Mouse (Mus musculus): ENCODE data around the gene Crtac1. TPM values are rescaled to one million over a fixed set of nuclear protein-coding genes. Genes with fewer than 3 reads are reported as not detected.
A peak's percentile ranks its signal among the peaks of the same experiment; 100 is the strongest.

The Crtac1 gene
- total and polyA plus RNA-seq, 3 experiments = 0.15 TPM; not detected in 2

- Histone ChIP-seq H3K27ac (ENCODE audit: control insufficient read depth, low read depth, low read length) (no peak overlapping the region), H3K79me2 (ENCODE audit: control insufficient read depth, insufficient read depth, low read length, poor library complexity) (no peaks in the 10 kb centered on the region), H3K9me3 (replicated peaks; ENCODE audit: insufficient read depth, low read length) (no peaks in the 10 kb centered on the region), H3K9ac (ENCODE audit: control insufficient read depth, low read depth, low read length, poor library complexity, severe bottlenecking) (no peak overlapping the region), H3K4me3 (ENCODE audit: control insufficient read depth in 1 of 2, insufficient read depth in 1 of 2, low read depth in 2 of 2, low read length in 2 of 2) (peak overlapping the region in 1 of 2 experiments; percentile 6; a peak in 1 of 4 replicates), H3K27me3 (ENCODE audit: control insufficient read depth in 1 of 2, insufficient read depth in 2 of 2, low read length in 2 of 2) (no peaks in the 10 kb centered on the region), H3K4me1 (ENCODE audit: control insufficient read depth in 1 of 2, insufficient read depth in 2 of 2, low read length in 2 of 2) (peaks cover 2 to 15% of the 10 kb centered on the region in 2 experiments; a peak in 3 of 4 replicates), H3K36me3 (ENCODE audit: control insufficient read depth in 1 of 2, insufficient read depth in 2 of 2, low read length in 2 of 2) (no peaks in the 10 kb centered on the region; a peak in 1 of 4 replicates)
- DNase-seq (ENCODE audit: low read depth, low spot score) = peak; percentile 36
- TF ChIP-seq POLR2A (IDR thresholded peaks at IDR 0.05; ENCODE audit: control insufficient read depth in 1 of 2, insufficient read depth in 1 of 2, low read depth in 1 of 2, low read length in 2 of 2, poor library complexity in 1 of 2) (no peak), CHD2 (IDR thresholded peaks at IDR 0.05; ENCODE audit: low read length) (no peak), POLR2AphosphoS2 (IDR thresholded peaks at IDR 0.05; ENCODE audit: low read length) (no peak), MAX (IDR thresholded peaks at IDR 0.05; ENCODE audit: low read length) (no peak), TCF12 (IDR thresholded peaks at IDR 0.05; ENCODE audit: low read depth, low read length) (no peak), CHD1 (IDR thresholded peaks at IDR 0.05; ENCODE audit: low read depth, low read length) (no peak), USF1 (IDR thresholded peaks at IDR 0.05; ENCODE audit: low read depth, low read length) (no peak), JUND (IDR thresholded peaks at IDR 0.05; ENCODE audit: low read depth, low read length) (no peak), SIN3A (IDR thresholded peaks at IDR 0.05; ENCODE audit: low read length) (no peak), ETS1 (IDR thresholded peaks at IDR 0.05; ENCODE audit: low read depth, low read length) (no peak), MAFK (IDR thresholded peaks at IDR 0.05; ENCODE audit: borderline replicate concordance, low read depth, low read length) (no peak), ZNF384 (IDR thresholded peaks at IDR 0.05; ENCODE audit: low read depth, low read length) (no peak), KAT2A (conservative IDR thresholded peaks at IDR 0.05; ENCODE audit: low read depth, low read length) (no peak), ELF1 (IDR thresholded peaks at IDR 0.05; ENCODE audit: low read depth, low read length) (no peak), HCFC1 (IDR thresholded peaks at IDR 0.05; ENCODE audit: low read depth, low read length) (no peak), TBP (IDR thresholded peaks at IDR 0.05; ENCODE audit: low read depth, low read length) (no peak), BHLHE40 (IDR thresholded peaks at IDR 0.05; ENCODE audit: borderline replicate concordance, low read depth, low read length) (no peak), POLR2AphosphoS5 (IDR thresholded peaks at IDR 0.05; ENCODE audit: borderline replicate concordance, low read depth, low read length) (no peak), MYC (IDR thresholded peaks at IDR 0.05; ENCODE audit: low read depth, low read length) (no peak)
Observed at GRCm38 (mm10) chr19:42306202-42306601, 125.4 kb downstream of the Crtac1 start.

GRCm38 (mm10) chr19:42305746-42306145 lies 125.8 kb downstream of the Crtac1 start:
- H3K79me2 ChIP-seq (ENCODE audit: control insufficient read depth, insufficient read depth, low read length, poor library complexity) = no peaks in the 10 kb centered on the region
- peak overlapping the region in 1 of 2 experiments; percentile 6; a peak in 1 of 4 replicates for H3K4me3 ChIP-seq (ENCODE audit: control insufficient read depth in 1 of 2, insufficient read depth in 1 of 2, low read depth in 2 of 2, low read length in 2 of 2)
- TF ChIP-seq TCF12 (IDR thresholded peaks at IDR 0.05; ENCODE audit: low read depth, low read length) (no peak), MAX (IDR thresholded peaks at IDR 0.05; ENCODE audit: low read length) (peak; percentile 71), SIN3A (IDR thresholded peaks at IDR 0.05; ENCODE audit: low read length) (peak; percentile 44; the same call in 1 of the 2 replicates), ETS1 (IDR thresholded peaks at IDR 0.05; ENCODE audit: low read depth, low read length) (no peak), TAL1 (IDR thresholded peaks at IDR 0.05; ENCODE audit: low read length) (no peak), MAZ (IDR thresholded peaks at IDR 0.05; ENCODE audit: low read depth, low read length) (no peak), MYB (IDR thresholded peaks at IDR 0.05; ENCODE audit: low read depth, low read length) (no peak), NELFE (IDR thresholded peaks at IDR 0.05; ENCODE audit: low read depth, low read length) (no peak), GABPA (IDR thresholded peaks at IDR 0.05; ENCODE audit: low read depth, low read length) (no peak), CTCF (IDR thresholded peaks at IDR 0.05 in 2 of 3, conservative IDR thresholded peaks at IDR 0.05 in 1 of 3; ENCODE audit: control insufficient read depth in 1 of 3, insufficient read depth in 1 of 3, low read depth in 2 of 3, low read length in 3 of 3, poor library complexity in 1 of 3, severe bottlenecking in 1 of 3) (no peak), JUND (IDR thresholded peaks at IDR 0.05; ENCODE audit: low read depth, low read length) (no peak), KAT2A (conservative IDR thresholded peaks at IDR 0.05; ENCODE audit: low read depth, low read length) (no peak), POLR2AphosphoS2 (IDR thresholded peaks at IDR 0.05; ENCODE audit: low read length) (no peak), ZMIZ1 (IDR thresholded peaks at IDR 0.05; ENCODE audit: low read depth, low read length) (no peak), MXI1 (IDR thresholded peaks at IDR 0.05; ENCODE audit: low read depth, low read length) (peak; percentile 75), MAFK (IDR thresholded peaks at IDR 0.05; ENCODE audit: borderline replicate concordance, low read depth, low read length) (no peak)
- peaks cover 2 to 15% of the 10 kb centered on the region in 2 experiments; a peak in 3 of 4 replicates for H3K4me1 ChIP-seq (ENCODE audit: control insufficient read depth in 1 of 2, insufficient read depth in 2 of 2, low read length in 2 of 2)
- H3K27me3 ChIP-seq (ENCODE audit: control insufficient read depth in 1 of 2, insufficient read depth in 2 of 2, low read length in 2 of 2) = no peaks in the 10 kb centered on the region
- H3K9me3 ChIP-seq (replicated peaks; ENCODE audit: insufficient read depth, low read length) = no peaks in the 10 kb centered on the region
- H3K9ac ChIP-seq (ENCODE audit: control insufficient read depth, low read depth, low read length, poor library complexity, severe bottlenecking) = no peak overlapping the region
- no peak overlapping the region for H3K27ac ChIP-seq (ENCODE audit: control insufficient read depth, low read depth, low read length)
- no peaks in the 10 kb centered on the region; a peak in 1 of 4 replicates for H3K36me3 ChIP-seq (ENCODE audit: control insufficient read depth in 1 of 2, insufficient read depth in 2 of 2, low read length in 2 of 2)
- DNase-seq (ENCODE audit: low read depth, low spot score) = peak; percentile 57

Measured in MEL (cell line).